Mouse (Mus musculus) lung, postnatal 0 days (tissue): Measurements from ENCODE around the gene Cry1. TPM values are rescaled to one million over a fixed set of nuclear protein-coding genes. Genes with fewer than 3 reads are reported as not detected.

Experiments used
- ATAC-seq: fragments of 200-750 bp; cut with Nextera tagmentation; 2 replicates; pipeline ENCODE4 v1.8.0; 2017; ENCODE audit warnings: moderate library complexity
- DNase-seq: peaks from one replicate; pipeline ENCODE4 v3.0.0-alpha.2; 2016; ENCODE audit warnings: low spot score
- H3K27ac ChIP-seq: fragments of 300-500 bp; sonication (generic); 2 replicates; pipeline ENCODE4 v1.5.1; 2014; ENCODE audit warnings: antibody characterized with exemption, mild to moderate bottlenecking, low read length, mixed read lengths
- H3K27me3 ChIP-seq: fragments of 300-500 bp; sonication (generic); replicated peaks from 2 replicates; pipeline ENCODE4 v1.6.1; 2014; ENCODE audit warnings: low read length, mixed read lengths; ENCODE audit not compliant: insufficient read depth
- H3K36me3 ChIP-seq: fragments of 300-500 bp; sonication (generic); 2 replicates; pipeline ENCODE4 v1.6.1; 2014; ENCODE audit warnings: low read length, mixed read lengths; ENCODE audit not compliant: insufficient read depth
- H3K4me1 ChIP-seq: fragments of 300-500 bp; sonication (generic); 2 replicates; pipeline ENCODE4 v1.6.1; 2014; ENCODE audit warnings: antibody characterized with exemption, low read depth, low read length, mixed read lengths; ENCODE audit not compliant: insufficient read depth
- H3K4me2 ChIP-seq: fragments of 300-500 bp; sonication (generic); replicated peaks from 2 replicates; pipeline ENCODE4 v1.6.1; 2014; ENCODE audit warnings: low read depth, mild to moderate bottlenecking, low read length, moderate library complexity, mixed read lengths
- H3K4me3 ChIP-seq: fragments of 300-500 bp; sonication (generic); 2 replicates; pipeline ENCODE4 v1.5.1; 2014; ENCODE audit warnings: low read depth, low read length
- H3K9ac ChIP-seq: fragments of 300-500 bp; sonication (generic); replicated peaks from 2 replicates; pipeline ENCODE4 v1.6.1; 2014; ENCODE audit warnings: low read depth, mild to moderate bottlenecking
- H3K9me3 ChIP-seq: fragments of 300-500 bp; sonication (generic); 2 replicates; pipeline ENCODE4 v1.6.1; 2016; ENCODE audit warnings: low read length, mixed read lengths
- CTCF ChIP-seq: IDR thresholded peaks from 2 replicates; pipeline ENCODE4 v1.5.1; 2016; ENCODE audit warnings: antibody characterized with exemption, mild to moderate bottlenecking
- EP300 ChIP-seq: IDR thresholded peaks from 2 replicates; pipeline ENCODE4 v1.6.1; 2016; ENCODE audit warnings: antibody characterized with exemption, mild to moderate bottlenecking, control low read depth
- WGBS: fragments of 180-500 bp; shearing (Covaris S2); extraction: QIAGEN DNeasy Blood & Tissue Kit; methylation state at CpG from one replicate; pipeline ENCODE4 v1.1.7; 2014; 5-methylcytosine and 5-hydroxymethylcytosine counted together
- polyA plus RNA-seq: library from polyadenylated mRNA; unstranded; fragments of >200 nt; fragmentation: Nextera tagmentation; extraction: Ambion mirVana; gene quantifications from 2 replicates; pipeline ENCODE4 v1.2.1, GENCODE M21; 2015

The Cry1 gene
- polyA plus RNA-seq, 1 experiment from 2014 or later = 28.8 TPM

- Histone ChIP-seq H3K27ac (no peak overlapping the region), H3K4me1 (no peaks in the 10 kb centered on the region), H3K27me3 (no peaks in the 10 kb centered on the region), H3K9ac (no peak overlapping the region), H3K9me3 (no peaks in the 10 kb centered on the region), H3K4me2 (no peak overlapping the region), H3K4me3 (no peak overlapping the region), H3K36me3 (no peaks in the 10 kb centered on the region)
- TF ChIP-seq EP300 = no peak
- DNase-seq (no peak), ATAC-seq (no peak)
Observed at GRCm38 (mm10) chr10:85209119-85209605, 24.3 kb upstream of the Cry1 start.

- DNase-seq (no peak), ATAC-seq (no peak)
- Histone ChIP-seq H3K9me3 (no peaks in the 10 kb centered on the region), H3K4me3 (no peak overlapping the region), H3K4me2 (no peak overlapping the region), H3K27ac (no peak overlapping the region), H3K4me1 (no peaks in the 10 kb centered on the region), H3K36me3 (no peaks in the 10 kb centered on the region), H3K9ac (no peak overlapping the region), H3K27me3 (no peaks in the 10 kb centered on the region)
- TF ChIP-seq EP300 (no peak), CTCF (no peak)
- 12% methylated on average over 2 of the region's 2 CpGs for WGBS
Observed at GRCm38 (mm10) chr10:85205316-85205715, 20.5 kb upstream of the Cry1 start.

GRCm38 (mm10) chr10:85204255-85204855, 19.5 kb upstream of the Cry1 start:
- no peak for DNase-seq
- WGBS = 52% methylated on average over 7 of the region's 7 CpGs
- TF ChIP-seq EP300 (no peak), CTCF (no peak)

GRCm38 (mm10) chr10:85194528-85194927, 9.7 kb upstream of the Cry1 start:
- DNase-seq (peak; percentile 16), ATAC-seq (no peak)
- Histone ChIP-seq H3K4me3 (no peak overlapping the region), H3K9ac (no peak overlapping the region), H3K27me3 (no peaks in the 10 kb centered on the region), H3K27ac (no peak overlapping the region), H3K4me1 (no peaks in the 10 kb centered on the region), H3K9me3 (no peaks in the 10 kb centered on the region), H3K4me2 (no peak overlapping the region), H3K36me3 (no peaks in the 10 kb centered on the region)
- no peak for TF ChIP-seq CTCF
- no peak for TF ChIP-seq EP300
- WGBS = 80% methylated on average over 5 of the region's 5 CpGs

More at GRCm38 (mm10) chr10:85204255-85204855, 19.5 kb upstream of the Cry1 start:
- H3K9ac ChIP-seq = no peak overlapping the region
- H3K27me3 ChIP-seq = no peaks in the 10 kb centered on the region
- no peak overlapping the region for H3K4me3 ChIP-seq
- H3K4me1 ChIP-seq = no peaks in the 10 kb centered on the region
- H3K9me3 ChIP-seq = no peaks in the 10 kb centered on the region
- ATAC-seq = no peak
- no peak overlapping the region for H3K4me2 ChIP-seq
- H3K27ac ChIP-seq = no peak overlapping the region
- no peaks in the 10 kb centered on the region for H3K36me3 ChIP-seq

- WGBS = 66% methylated on average over 3 of the region's 3 CpGs
- Histone ChIP-seq H3K4me1 (no peaks in the 10 kb centered on the region), H3K4me3 (no peak overlapping the region), H3K36me3 (no peaks in the 10 kb centered on the region), H3K9ac (no peak overlapping the region), H3K27ac (no peak overlapping the region), H3K9me3 (no peaks in the 10 kb centered on the region), H3K27me3 (no peaks in the 10 kb centered on the region; the same call in 1 of the 2 replicates), H3K4me2 (no peak overlapping the region)
- TF ChIP-seq EP300 (no peak), CTCF (no peak)
- ATAC-seq = no peak
- no peak for DNase-seq
Observed at GRCm38 (mm10) chr10:85193321-85193720, 8.5 kb upstream of the Cry1 start.

GRCm38 (mm10) chr10:85190652-85191051, 5.8 kb upstream of the Cry1 start:
- no peak overlapping the region for H3K4me3 ChIP-seq
- H3K27ac ChIP-seq = no peak overlapping the region
- no peaks in the 10 kb centered on the region; the same call in 1 of the 2 replicates for H3K27me3 ChIP-seq
- DNase-seq = no peak
- 0 out of 2 replicates have a peak, but pooled peaks cover 3% of the 10 kb centered on the region for H3K4me1 ChIP-seq
- no peak overlapping the region for H3K4me2 ChIP-seq
- H3K9me3 ChIP-seq = no peaks in the 10 kb centered on the region
- ATAC-seq = no peak
- H3K36me3 ChIP-seq = no peaks in the 10 kb centered on the region
- no peak for TF ChIP-seq EP300
- no peak for TF ChIP-seq CTCF
- no peak overlapping the region for H3K9ac ChIP-seq

- Histone ChIP-seq H3K4me2 (no peak overlapping the region), H3K36me3 (no peaks in the 10 kb centered on the region), H3K27ac (no peak overlapping the region), H3K9ac (no peak overlapping the region), H3K4me3 (no peak overlapping the region), H3K27me3 (no peaks in the 10 kb centered on the region; the same call in 1 of the 2 replicates), H3K9me3 (no peaks in the 10 kb centered on the region), H3K4me1 (0 out of 2 replicates have a peak, but pooled peaks cover 3% of the 10 kb centered on the region)
- DNase-seq = peak; percentile 68
- ATAC-seq = no peak
- no peak for TF ChIP-seq CTCF
- TF ChIP-seq EP300 = no peak
- 64% methylated on average over 5 of the region's 5 CpGs for WGBS
Observed at GRCm38 (mm10) chr10:85189966-85190365, 5.1 kb upstream of the Cry1 start.
